Mouse (Mus musculus) lung, postnatal 14 days (tissue): ENCODE results near the gene Ppp1r9a.

Experiments
- DNase-seq: peaks from one replicate; pipeline ENCODE4 v3.0.0; 2021

Ppp1r9a gene

GRCm38 (mm10) chr6:5113103-5113502, 210.4 kb downstream of the Ppp1r9a start:
- no peak for DNase-seq

GRCm38 (mm10) chr6:5113734-5114133, 211.0 kb downstream of the Ppp1r9a start:
- peak; percentile 16 for DNase-seq

- no peak for DNase-seq
These were observed 212.1 kb downstream of the Ppp1r9a start for GRCm38 (mm10) chr6:5114857-5115256.

- no peak for DNase-seq
These were observed 216.6 kb downstream of the Ppp1r9a start for GRCm38 (mm10) chr6:5119181-5119910.

- no peak for DNase-seq
These were observed 217.5 kb downstream of the Ppp1r9a start for GRCm38 (mm10) chr6:5120229-5120628.

- DNase-seq, result no peak
These were observed 226.8 kb downstream of the Ppp1r9a start for GRCm38 (mm10) chr6:5129364-5130093.

GRCm38 (mm10) chr6:5134986-5135385, 232.3 kb downstream of the Ppp1r9a start:
- DNase-seq, result no peak

- no peak for DNase-seq
These were observed 233.3 kb downstream of the Ppp1r9a start for GRCm38 (mm10) chr6:5136046-5136445.

- DNase-seq, result no peak
These were observed 236.3 kb downstream of the Ppp1r9a start for GRCm38 (mm10) chr6:5138875-5139631.

GRCm38 (mm10) chr6:5139666-5140065, 236.9 kb downstream of the Ppp1r9a start:
- no peak for DNase-seq

- DNase-seq, result no peak
These were observed 244.9 kb downstream of the Ppp1r9a start for GRCm38 (mm10) chr6:5147488-5148142.

- no peak for DNase-seq
These were observed 247.2 kb downstream of the Ppp1r9a start for GRCm38 (mm10) chr6:5149941-5150340.

- DNase-seq, result no peak
These were observed 248.5 kb downstream of the Ppp1r9a start for GRCm38 (mm10) chr6:5151171-5151570.

- no peak for DNase-seq
These were observed 249.5 kb downstream of the Ppp1r9a start for GRCm38 (mm10) chr6:5152185-5152584.

GRCm38 (mm10) chr6:5154786-5155185, 252.1 kb downstream of the Ppp1r9a start:
- DNase-seq, result no peak

- DNase-seq, result no peak
These were observed 252.7 kb downstream of the Ppp1r9a start for GRCm38 (mm10) chr6:5155313-5155927.

- DNase-seq, result no peak
These were observed 254.1 kb downstream of the Ppp1r9a start for GRCm38 (mm10) chr6:5156541-5157425.

- no peak for DNase-seq
These were observed 256.7 kb downstream of the Ppp1r9a start for GRCm38 (mm10) chr6:5159385-5159791.

GRCm38 (mm10) chr6:5162052-5162451, 259.3 kb downstream of the Ppp1r9a start:
- DNase-seq, result no peak

- DNase-seq, result no peak
These were observed 260.9 kb downstream of the Ppp1r9a start for GRCm38 (mm10) chr6:5163507-5164144.

GRCm38 (mm10) chr6:5164855-5165254, 262.1 kb downstream of the Ppp1r9a start:
- DNase-seq, result no peak
